Mouse (Mus musculus): ENCODE data around the gene Cnot8.

DNA sequence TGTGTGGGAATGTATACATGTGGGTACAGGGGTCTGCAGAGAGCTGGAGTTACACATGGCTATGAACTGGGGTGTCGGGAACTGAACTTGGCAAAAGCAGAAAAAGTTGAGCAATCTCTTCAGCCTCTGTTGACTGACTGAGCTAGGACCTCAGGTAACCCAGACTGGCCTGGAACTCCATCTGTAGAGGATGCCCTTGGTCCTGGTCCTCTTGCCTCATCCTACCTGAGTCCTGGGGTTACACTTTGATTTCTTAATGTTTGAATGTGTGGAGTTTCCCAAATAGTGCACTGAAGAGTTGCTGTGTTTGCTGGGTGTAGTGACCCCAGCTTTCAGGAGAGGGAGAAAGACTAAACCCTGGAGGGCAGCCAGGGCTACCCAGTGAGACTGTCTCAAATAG lies 8.4 kb upstream of the Cnot8 start:
- TF ChIP-seq CTCF (IDR thresholded peaks at IDR 0.05; ENCODE audit: low read depth) = no peak
- TF ChIP-seq EP300 (IDR thresholded peaks at IDR 0.05; ENCODE audit: low read depth) = peak; percentile 40; the same call in 1 of the 2 replicates

Data from liver, postnatal 0 days (tissue).